Mouse (Mus musculus): ENCODE measurements at regions not wholly inside any gene's neighbourhood (a gene's known extent, or its start where the extent isn't known, plus 50 kb on each side); places are given as distances from the start of the nearest gene placed in this dataset.

GRCm38 (mm10) chr12:49579451-49580190, 194.6 kb downstream of the Gm43517 start:
- intact Hi-C loops (cut with DNase I): no loop called here
- DNase-seq (ENCODE audit: extremely low spot score in 1 of 2, low spot score in 2 of 2): no peak

DNA sequence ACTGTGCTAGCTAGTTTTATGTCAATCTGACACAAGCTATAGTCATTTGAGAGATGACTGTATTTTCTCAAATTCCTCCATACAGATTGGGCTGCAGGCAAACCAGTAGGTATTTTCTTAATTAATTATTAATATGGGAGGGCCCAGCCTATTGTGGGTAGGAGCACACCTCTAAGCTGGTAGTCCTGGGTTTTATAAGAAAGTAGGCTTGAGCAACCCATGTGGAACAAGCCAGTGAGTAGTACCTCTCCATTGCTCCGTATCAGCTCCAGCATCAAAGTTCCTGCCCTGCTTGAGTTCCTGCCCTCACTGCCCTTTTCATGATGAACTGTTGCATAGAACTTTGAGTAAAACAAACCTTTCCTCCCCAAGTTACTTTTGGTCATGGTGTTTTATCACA, 198.9 kb downstream of the Gm43517 start:
- intact Hi-C loops (cut with DNase I): no loop called here
- no peak for DNase-seq (ENCODE audit: extremely low spot score in 1 of 2, low spot score in 2 of 2)

- intact Hi-C loops (cut with DNase I): no loop called here
- DNase-seq (ENCODE audit: extremely low spot score in 1 of 2, low spot score in 2 of 2): no peak
These were observed 237.3 kb downstream of the Gm43517 start for GRCm38 (mm10) chr12:49622264-49622663.

- DNase-seq (ENCODE audit: extremely low spot score in 1 of 2, low spot score in 2 of 2): no peak
- intact Hi-C loops (cut with DNase I): no loop called here
These were observed 242.2 kb downstream of the Gm43517 start for GRCm38 (mm10) chr12:49627222-49627621.

GRCm38 (mm10) chr12:49628014-49628413, 243.0 kb downstream of the Gm43517 start:
- DNase-seq (ENCODE audit: extremely low spot score in 1 of 2, low spot score in 2 of 2): no peak
- intact Hi-C loops (cut with DNase I): no loop called here

GRCm38 (mm10) chr12:49649104-49650063, 264.4 kb downstream of the Gm43517 start:
- intact Hi-C loops (cut with DNase I): no loop called here

More at GRCm38 (mm10) chr12:49649104-49650063, 264.4 kb downstream of the Gm43517 start:
- DNase-seq (ENCODE audit: extremely low spot score in 1 of 2, low spot score in 2 of 2): peak; percentile 28 to 29
